Mouse (Mus musculus) midbrain, embryonic 14.5 days (tissue): Measurements from ENCODE around the gene Nsdhl. TPM values are rescaled to one million over a fixed set of nuclear protein-coding genes. Genes with fewer than 3 reads are reported as not detected.

ENCODE experiments used
- ATAC-seq: fragments of 200-750 bp; cut with Nextera tagmentation; 2 replicates; pipeline ENCODE4 v1.8.0; 2017; ENCODE audit warnings: moderate number of reproducible peaks, moderate library complexity; ENCODE audit not compliant: low FRiP score, low TSS enrichment
- DNase-seq: peaks from one replicate; pipeline ENCODE4 v3.0.0-alpha.2; 2015
- H3K27ac ChIP-seq: fragments of 300-500 bp; sonication (generic); replicated peaks from 2 replicates; pipeline ENCODE4 v1.5.1; 2014; ENCODE audit warnings: mild to moderate bottlenecking, low read depth, low read length, moderate library complexity
- H3K27me3 ChIP-seq: fragments of 300-500 bp; sonication (generic); 2 replicates; pipeline ENCODE4 v1.6.1; 2014; ENCODE audit warnings: low read length, control low read depth, mixed read lengths; ENCODE audit not compliant: control insufficient read depth, insufficient read depth
- H3K36me3 ChIP-seq: fragments of 300-500 bp; sonication (generic); 2 replicates; pipeline ENCODE4 v1.6.1; 2014; ENCODE audit warnings: low read length, control low read depth; ENCODE audit not compliant: control insufficient read depth, insufficient read depth
- H3K4me1 ChIP-seq: fragments of 300-500 bp; sonication (generic); 2 replicates; pipeline ENCODE4 v1.6.1; 2014; ENCODE audit warnings: mild to moderate bottlenecking, antibody characterized with exemption, low read length, control low read depth; ENCODE audit not compliant: control insufficient read depth, insufficient read depth
- H3K4me2 ChIP-seq: fragments of 300-500 bp; sonication (generic); 2 replicates; pipeline ENCODE4 v1.6.1; 2014; ENCODE audit warnings: mild to moderate bottlenecking, low read length, moderate library complexity
- H3K4me3 ChIP-seq: fragments of 300-500 bp; sonication (generic); replicated peaks from 2 replicates; pipeline ENCODE4 v1.5.1; 2014; ENCODE audit warnings: low read depth, low read length
- H3K9ac ChIP-seq: fragments of 300-500 bp; sonication (generic); replicated peaks from 2 replicates; pipeline ENCODE4 v1.6.1; 2014; ENCODE audit warnings: mild to moderate bottlenecking, low read length, moderate library complexity
- H3K9me3 ChIP-seq: fragments of 300-500 bp; sonication (generic); 2 replicates; pipeline ENCODE4 v1.6.1; 2016; ENCODE audit warnings: low read length, control low read depth, mixed read lengths; ENCODE audit not compliant: control insufficient read depth
- WGBS: fragments of 180-500 bp; shearing (Covaris S2); extraction: QIAGEN DNeasy Blood & Tissue Kit; methylation state at CpG from one replicate; pipeline ENCODE4 v1.1.7; 2014; 5-methylcytosine and 5-hydroxymethylcytosine counted together
- polyA plus RNA-seq: library from polyadenylated mRNA; unstranded; fragments of >200 nt; fragmentation: Nextera tagmentation; extraction: Ambion mirVana; gene quantifications from 2 replicates; pipeline ENCODE4 v1.2.1, GENCODE M21; 2014

Nsdhl gene
- polyA plus RNA-seq, 1 experiment from 2014 or later: 48.1 TPM

- WGBS: 26% methylated on average over 14 of the region's 14 CpGs
- ATAC-seq: no peak
- H3K9ac ChIP-seq: no peak overlapping the region
Observed at GRCm38 (mm10) chrX:72987520-72987905, 69.2 kb downstream of the Nsdhl start.

GRCm38 (mm10) chrX:72988431-72988830 lies 70.1 kb downstream of the Nsdhl start:
- Histone ChIP-seq H3K27ac (no peak overlapping the region), H3K4me2 (no peak overlapping the region), H3K27me3 (0 out of 2 replicates have a peak, but pooled peaks cover 3% of the 10 kb centered on the region), H3K36me3 (no peaks in the 10 kb centered on the region), H3K4me3 (no peak overlapping the region), H3K4me1 (0 out of 2 replicates have a peak, but pooled peaks cover 2% of the 10 kb centered on the region), H3K9me3 (no peaks in the 10 kb centered on the region), H3K9ac (no peak overlapping the region)
- DNase-seq: no peak
- ATAC-seq: no peak
- 91% methylated on average over 3 of the region's 3 CpGs for WGBS

More at GRCm38 (mm10) chrX:72987520-72987905, 69.2 kb downstream of the Nsdhl start:
- no peak for DNase-seq
- Histone ChIP-seq H3K9me3 (no peaks in the 10 kb centered on the region), H3K36me3 (no peaks in the 10 kb centered on the region), H3K4me1 (0 out of 2 replicates have a peak, but pooled peaks cover 2% of the 10 kb centered on the region), H3K27ac (no peak overlapping the region), H3K27me3 (0 out of 2 replicates have a peak, but pooled peaks cover 3% of the 10 kb centered on the region), H3K4me3 (peak overlapping the region; percentile 30), H3K4me2 (peak overlapping the region; percentile 58)

DNA sequence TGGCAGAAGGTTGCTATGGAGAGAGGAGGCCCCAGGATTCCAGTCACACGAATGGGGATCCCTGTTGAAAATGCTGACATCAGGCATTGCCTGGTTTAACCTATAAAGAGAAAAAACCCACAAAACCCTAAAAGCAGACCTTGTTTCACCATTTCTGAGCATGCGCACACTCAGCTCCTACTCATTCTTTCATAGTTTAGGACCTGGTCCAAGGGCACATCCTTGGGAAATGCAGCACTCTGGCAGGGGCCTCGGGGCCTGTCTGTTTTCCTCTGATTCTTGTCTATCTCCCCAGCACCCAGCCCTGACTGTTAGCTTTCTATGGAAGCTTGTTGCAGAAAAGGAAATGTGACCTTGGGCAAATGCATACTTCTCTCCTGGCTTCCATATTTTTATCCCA lies 72.2 kb downstream of the Nsdhl start:
- Histone ChIP-seq H3K9me3 (no peaks in the 10 kb centered on the region), H3K36me3 (no peaks in the 10 kb centered on the region), H3K4me2 (no peak overlapping the region), H3K4me3 (no peak overlapping the region), H3K27me3 (0 out of 2 replicates have a peak, but pooled peaks cover 3% of the 10 kb centered on the region), H3K9ac (no peak overlapping the region), H3K4me1 (0 out of 2 replicates have a peak, but pooled peaks cover 2% of the 10 kb centered on the region), H3K27ac (no peak overlapping the region)
- 70% methylated on average over 3 of the region's 3 CpGs for WGBS
- ATAC-seq: no peak
- no peak for DNase-seq

DNA sequence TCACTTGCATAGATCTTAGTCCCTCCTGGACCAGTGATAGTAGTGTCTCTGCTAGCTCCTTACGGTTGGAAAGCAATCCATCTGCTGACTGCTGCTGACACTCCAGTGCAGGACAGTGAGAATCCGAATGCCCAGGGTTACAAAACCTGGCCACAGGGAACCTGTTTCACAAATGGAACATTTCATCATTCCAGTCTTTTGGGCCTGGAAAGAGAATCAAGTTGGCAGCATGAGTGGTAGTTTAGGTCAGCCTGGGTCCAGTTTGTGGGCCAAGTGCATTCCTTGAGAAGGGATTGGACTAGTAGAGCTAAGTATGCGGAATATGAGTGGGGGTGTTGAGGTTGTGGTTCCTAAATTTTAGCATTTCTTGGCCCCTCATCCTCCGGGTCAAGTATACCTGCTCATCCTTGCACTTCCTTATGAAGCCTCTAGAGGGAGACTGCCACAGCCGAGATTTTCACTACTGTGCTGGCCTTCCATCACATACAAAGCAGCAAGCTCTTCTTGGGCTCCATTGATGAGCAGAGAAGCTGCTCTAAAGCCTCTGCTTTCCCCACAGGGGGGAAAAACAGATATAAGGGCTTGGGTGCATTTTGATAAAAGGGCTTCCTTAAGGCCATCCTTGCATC lies 74.0 kb downstream of the Nsdhl start:
- no peak overlapping the region for H3K9ac ChIP-seq
- no peaks in the 10 kb centered on the region for H3K9me3 ChIP-seq
- H3K4me3 ChIP-seq: no peak overlapping the region
- H3K36me3 ChIP-seq: no peaks in the 10 kb centered on the region
- no peak overlapping the region for H3K27ac ChIP-seq
- WGBS: 56% methylated on average over 5 of the region's 5 CpGs
- H3K4me2 ChIP-seq: no peak overlapping the region
- H3K27me3 ChIP-seq: no peaks in the 10 kb centered on the region
- no peak for ATAC-seq
- H3K4me1 ChIP-seq: 0 out of 2 replicates have a peak, but pooled peaks cover 2% of the 10 kb centered on the region
- DNase-seq: peak; percentile 2

GRCm38 (mm10) chrX:72995542-72995941 lies 77.2 kb downstream of the Nsdhl start:
- no peak overlapping the region for H3K9ac ChIP-seq
- no peaks in the 10 kb centered on the region for H3K4me1 ChIP-seq
- H3K27me3 ChIP-seq: no peaks in the 10 kb centered on the region
- no peak overlapping the region for H3K4me2 ChIP-seq
- no peaks in the 10 kb centered on the region for H3K36me3 ChIP-seq
- no peak for DNase-seq
- WGBS: 77% methylated on average over 3 of the region's 3 CpGs
- no peaks in the 10 kb centered on the region for H3K9me3 ChIP-seq
- no peak overlapping the region for H3K4me3 ChIP-seq
- no peak overlapping the region for H3K27ac ChIP-seq
- ATAC-seq: no peak

DNA sequence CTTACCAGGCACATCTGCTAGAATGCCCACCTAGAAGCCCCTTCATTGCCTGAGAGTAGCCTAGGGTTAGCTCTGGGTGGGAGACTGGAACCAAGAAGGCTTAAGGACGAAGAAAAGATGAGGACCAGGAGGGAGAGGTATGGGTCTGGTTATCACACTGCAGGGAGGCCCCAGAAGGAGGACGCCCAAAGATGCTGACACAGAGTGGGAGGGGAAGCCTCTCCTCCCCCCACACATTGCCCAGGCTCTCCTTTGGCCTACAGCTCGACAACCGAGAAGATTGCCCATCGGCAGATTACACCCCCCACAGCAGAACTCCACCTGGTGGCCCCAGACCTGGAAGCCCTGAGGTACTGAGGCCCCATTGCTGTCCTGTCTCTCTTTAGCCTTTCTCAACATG lies 84.8 kb downstream of the Nsdhl start:
- DNase-seq (no peak), ATAC-seq (no peak)
- H3K36me3 ChIP-seq: no peaks in the 10 kb centered on the region
- no peaks in the 10 kb centered on the region for H3K27me3 ChIP-seq
- H3K27ac ChIP-seq: no peak overlapping the region
- no peak overlapping the region for H3K9ac ChIP-seq
- H3K4me1 ChIP-seq: no peaks in the 10 kb centered on the region
- no peak overlapping the region for H3K4me2 ChIP-seq
- H3K4me3 ChIP-seq: no peak overlapping the region
- 74% methylated on average over 5 of the region's 5 CpGs for WGBS
- H3K9me3 ChIP-seq: no peaks in the 10 kb centered on the region

GRCm38 (mm10) chrX:73005678-73006077 lies 87.3 kb downstream of the Nsdhl start:
- H3K36me3 ChIP-seq: no peaks in the 10 kb centered on the region
- ATAC-seq (no peak), DNase-seq (no peak)
- 76% methylated on average over 4 of the region's 4 CpGs for WGBS
- H3K9me3 ChIP-seq: no peaks in the 10 kb centered on the region
- H3K27ac ChIP-seq: no peak overlapping the region
- no peak overlapping the region for H3K4me2 ChIP-seq
- H3K9ac ChIP-seq: no peak overlapping the region
- no peaks in the 10 kb centered on the region for H3K27me3 ChIP-seq
- H3K4me3 ChIP-seq: no peak overlapping the region
- H3K4me1 ChIP-seq: no peaks in the 10 kb centered on the region

GRCm38 (mm10) chrX:73007597-73008479 lies 89.5 kb downstream of the Nsdhl start:
- WGBS: 24% methylated on average over 25 of the region's 27 CpGs
- Histone ChIP-seq H3K27me3 (no peaks in the 10 kb centered on the region), H3K4me1 (no peaks in the 10 kb centered on the region), H3K9me3 (no peaks in the 10 kb centered on the region), H3K4me2 (peak overlapping the region; percentile 55), H3K4me3 (peak overlapping the region; percentile 27), H3K9ac (peak overlapping the region; percentile 40; the same call in 1 of the 2 replicates), H3K27ac (peak overlapping the region; percentile 82), H3K36me3 (no peaks in the 10 kb centered on the region)
- ATAC-seq: peak; percentile 98
- peak; percentile 94 for DNase-seq
